Mouse (Mus musculus): ENCODE results near the gene Npr1. TPM values are rescaled to one million over a fixed set of nuclear protein-coding genes. Genes with fewer than 3 reads are reported as not detected.

The Npr1 gene
- 6.1 and 10.1 TPM in 2 replicates for polyA plus RNA-seq (2012; rRNA removed)

GRCm38 (mm10) chr3:90465686-90466310 lies at the start of gene Npr1:
Gene Npr1, minus strand, starts transcription at chr3:90465866.
- WGBS = 2% methylated on average over 43 of the region's 49 CpGs
- DNase-seq (ENCODE audit: low read depth, low spot score) = no peak

- WGBS = 13% methylated on average over 1 of the region's 1 CpGs
- DNase-seq (ENCODE audit: low read depth, low spot score) = no peak
Measured at GRCm38 (mm10) chr3:90515242-90515641, 49.6 kb upstream of the Npr1 start.

GRCm38 (mm10) chr3:90514691-90515090 lies 49.0 kb upstream of the Npr1 start:
- under 1% methylated on average over 10 of the region's 10 CpGs for WGBS
- peak; percentile 70 for DNase-seq (ENCODE audit: low read depth, low spot score)

- 2% methylated on average over 25 of the region's 25 CpGs for WGBS
- peak; percentile 85 for DNase-seq (ENCODE audit: low read depth, low spot score)
Measured at GRCm38 (mm10) chr3:90513796-90514590, 48.3 kb upstream of the Npr1 start, which contains the start of the genes S100a1 and S100a13. Gene S100a1, minus strand, starts transcription at chr3:90514392. Gene S100a13, plus strand, starts transcription at chr3:90514435.

- DNase-seq (ENCODE audit: low read depth, low spot score) = no peak
- 76% methylated on average over 9 of the region's 9 CpGs for WGBS
Measured at GRCm38 (mm10) chr3:90512948-90513642, 47.4 kb upstream of the Npr1 start.

- DNase-seq (ENCODE audit: low read depth, low spot score) = no peak
- 85% methylated on average over 5 of the region's 5 CpGs for WGBS
Measured at GRCm38 (mm10) chr3:90512276-90512675, 46.6 kb upstream of the Npr1 start.

GRCm38 (mm10) chr3:90509747-90510123 lies 44.1 kb upstream of the Npr1 start:
- DNase-seq (ENCODE audit: low read depth, low spot score) = no peak
- 7% methylated on average over 2 of the region's 2 CpGs for WGBS

GRCm38 (mm10) chr3:90508950-90509746 lies 43.5 kb upstream of the Npr1 start, which contains the start of gene Chtop:
Gene Chtop, minus strand, starts transcription at chr3:90509498.
- DNase-seq (ENCODE audit: low read depth, low spot score) = peak; percentile 98
- WGBS = under 1% methylated on average over 66 of the region's 66 CpGs

GRCm38 (mm10) chr3:90508287-90508949 lies 42.8 kb upstream of the Npr1 start:
- under 1% methylated on average over 20 of the region's 20 CpGs for WGBS
- no peak for DNase-seq (ENCODE audit: low read depth, low spot score)

- DNase-seq (ENCODE audit: low read depth, low spot score) = no peak
- 25% methylated on average over 3 of the region's 3 CpGs for WGBS
Measured at GRCm38 (mm10) chr3:90506362-90506761, 40.7 kb upstream of the Npr1 start.

GRCm38 (mm10) chr3:90505216-90505615 lies 39.5 kb upstream of the Npr1 start:
- no peak for DNase-seq (ENCODE audit: low read depth, low spot score)
- 90% methylated on average over 5 of the region's 5 CpGs for WGBS

- DNase-seq (ENCODE audit: low read depth, low spot score) = no peak
- WGBS = 72% methylated on average over 4 of the region's 4 CpGs
Measured at GRCm38 (mm10) chr3:90503444-90503843, 37.8 kb upstream of the Npr1 start.

- no peak for DNase-seq (ENCODE audit: low read depth, low spot score)
Measured at GRCm38 (mm10) chr3:90497597-90497996, 31.9 kb upstream of the Npr1 start.

GRCm38 (mm10) chr3:90495850-90496525 lies 30.3 kb upstream of the Npr1 start:
- no peak for DNase-seq (ENCODE audit: low read depth, low spot score)
- 87% methylated on average over 7 of the region's 7 CpGs for WGBS

- 40% methylated on average over 4 of the region's 4 CpGs for WGBS
Measured at GRCm38 (mm10) chr3:90493831-90494540, 28.3 kb upstream of the Npr1 start.

GRCm38 (mm10) chr3:90491350-90491749 lies 25.7 kb upstream of the Npr1 start:
- DNase-seq (ENCODE audit: low read depth, low spot score) = no peak
- WGBS = 26% methylated on average over 2 of the region's 2 CpGs

More at GRCm38 (mm10) chr3:90493831-90494540, 28.3 kb upstream of the Npr1 start:
- DNase-seq (ENCODE audit: low read depth, low spot score) = no peak

GRCm38 (mm10) chr3:90490696-90491256 lies 25.1 kb upstream of the Npr1 start, which contains the start of gene Snapin:
Gene Snapin, minus strand, starts transcription at chr3:90491033.
- DNase-seq (ENCODE audit: low read depth, low spot score) = peak; percentile 88
- under 1% methylated on average over 37 of the region's 37 CpGs for WGBS
